Comparison of ENCODE assay signal across 8 mouse cellular contexts in the genomic region with DNA sequence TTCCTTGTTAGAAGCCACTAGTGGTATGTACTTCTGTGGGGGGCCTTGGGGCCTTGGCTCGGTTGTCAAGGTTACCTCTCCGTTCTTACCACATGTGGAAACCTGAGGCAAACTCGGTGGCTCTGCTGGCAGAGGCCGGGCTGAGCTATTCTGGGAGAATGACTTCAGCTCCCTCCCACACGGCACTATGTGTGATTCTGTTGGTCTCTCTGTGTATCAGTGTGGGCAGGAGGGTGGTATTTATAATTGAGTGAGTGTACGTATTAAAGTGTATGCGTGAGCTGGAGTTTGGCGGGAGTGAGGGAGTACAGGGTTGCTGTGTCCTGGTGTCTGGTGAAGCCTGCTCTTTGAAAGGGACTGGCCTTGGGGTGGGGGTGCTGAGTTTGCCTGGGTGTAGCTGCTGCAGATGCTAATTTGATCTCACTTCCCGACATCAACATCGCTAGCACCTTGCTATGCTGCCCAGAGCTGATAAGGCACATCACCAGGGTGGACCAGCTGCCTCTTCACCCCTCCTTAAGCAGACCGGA. TPM values are rescaled to one million over a fixed set of nuclear protein-coding genes. Genes with fewer than 3 reads are reported as not detected.
DNase-seq lines count a peak whose midpoint lies in the region; ATAC-seq lines count a peak whose summit lies in the region.

No protein-coding gene starts in this region.

- no peak overlapping the region for H3K4me2 ChIP-seq in hindbrain, embryonic 12.5 days (replicated peaks)
- H3K4me2 ChIP-seq in hindbrain, embryonic 11.5 days (replicated peaks; ENCODE audit: low read depth, low read length), result no peak overlapping the region

- no peaks in the 10 kb centered on the region; the same call in 1 of the 2 replicates for H3K27me3 ChIP-seq in hindbrain, embryonic 12.5 days
- no peaks in the 10 kb centered on the region for H3K27me3 ChIP-seq in hindbrain, embryonic 11.5 days (ENCODE audit: control insufficient read depth, insufficient read depth, low read length)
- no peaks in the 10 kb centered on the region for H3K27me3 ChIP-seq in heart, embryonic 10.5 days (ENCODE audit: insufficient read depth, poor library complexity, severe bottlenecking)

- no peak overlapping the region for H3K27ac ChIP-seq in hindbrain, embryonic 12.5 days
- no peak overlapping the region for H3K27ac ChIP-seq in hindbrain, embryonic 11.5 days (ENCODE audit: low read depth, low read length)
- peak overlapping the region; percentile 90 for H3K27ac ChIP-seq in heart, embryonic 10.5 days

- H3K36me3 ChIP-seq in hindbrain, embryonic 12.5 days, result no peaks in the 10 kb centered on the region
- no peaks in the 10 kb centered on the region for H3K36me3 ChIP-seq in hindbrain, embryonic 11.5 days (ENCODE audit: control insufficient read depth, insufficient read depth, low read length)
- H3K36me3 ChIP-seq in heart, embryonic 10.5 days, result no peaks in the 10 kb centered on the region

- peaks cover 42% of the 10 kb centered on the region for H3K4me1 ChIP-seq in hindbrain, embryonic 12.5 days
- H3K4me1 ChIP-seq in hindbrain, embryonic 11.5 days (replicated peaks; ENCODE audit: control insufficient read depth, insufficient read depth, low read length), result peaks cover 8% of the 10 kb centered on the region; the same call in 1 of the 2 replicates
- peaks cover 72% of the 10 kb centered on the region for H3K4me1 ChIP-seq in heart, embryonic 10.5 days

- no peak for DNase-seq in hindbrain, embryonic 11.5 days (ENCODE audit: low spot score)
- peak; percentile 94 for DNase-seq in brain, adult 2 months (ENCODE audit: low read depth, low spot score)
- DNase-seq in heart, embryonic 10.5 days (ENCODE audit: low spot score), result peak; percentile 91
- DNase-seq in left cerebral cortex, postnatal 14 days (ENCODE audit: low spot score in 2 of 2), result peak; percentile 82 to 95
- DNase-seq in right cerebral cortex, postnatal 36 days (ENCODE audit: low spot score in 2 of 2), result peak; percentile 83 to 89

- H3K9ac ChIP-seq in hindbrain, embryonic 12.5 days, result peak overlapping the region; percentile 5; the same call in 1 of the 2 replicates
- no peak overlapping the region for H3K9ac ChIP-seq in hindbrain, embryonic 11.5 days (ENCODE audit: low read depth, low read length)

- no peak for ATAC-seq in hindbrain, embryonic 12.5 days (ENCODE audit: low FRiP score)
- ATAC-seq in hindbrain, embryonic 11.5 days (ENCODE audit: low FRiP score), result no peak
- peak; percentile 2 for ATAC-seq in CD4-positive, CD25-positive, alpha-beta regulatory T cell, adult 4 months
- no peak for ATAC-seq in monocyte, adult 5-6 weeks (replicated peaks; ENCODE audit: insufficient number of reproducible peaks, low FRiP score, low TSS enrichment, poor library complexity, severe bottlenecking)

- no peak overlapping the region for H3K4me3 ChIP-seq in hindbrain, embryonic 12.5 days
- no peak overlapping the region for H3K4me3 ChIP-seq in hindbrain, embryonic 11.5 days (ENCODE audit: low read depth, low read length)
- peak overlapping the region; percentile 19; the same call in 1 of the 2 replicates for H3K4me3 ChIP-seq in heart, embryonic 10.5 days

- H3K9me3 ChIP-seq in hindbrain, embryonic 12.5 days (replicated peaks), result no peaks in the 10 kb centered on the region
- no peaks in the 10 kb centered on the region for H3K9me3 ChIP-seq in hindbrain, embryonic 11.5 days (ENCODE audit: control insufficient read depth, low read length)
- H3K9me3 ChIP-seq in heart, embryonic 10.5 days, result no peaks in the 10 kb centered on the region

- 54% methylated on average over 11 of the region's 11 CpGs for WGBS in hindbrain, embryonic 12.5 days
- WGBS in hindbrain, embryonic 11.5 days, result 60% methylated on average over 11 of the region's 11 CpGs
- 20% methylated on average over 11 of the region's 11 CpGs for WGBS in heart, embryonic 10.5 days

- intact Hi-C loops in left cerebral cortex, postnatal 14 days (cut with DNase I), result no loop called here

RNA-seq across cellular contexts. Expression of gene Btg2, which starts 4.1 kb away (rescaled TPM):
- 90.4 and 105 TPM in 2 replicates for polyA plus RNA-seq in hindbrain, embryonic 12.5 days (2016; fragmentation: Nextera tagmentation; extraction: Ambion mirVana)
- polyA plus RNA-seq in hindbrain, embryonic 11.5 days (2014; fragmentation: Nextera tagmentation; extraction: Ambion mirVana), result 107 and 108 TPM in 2 replicates
- 100 to 1,000 TPM; 243 to 289 TPM for polyA plus RNA-seq in CD4-positive, CD25-positive, alpha-beta regulatory T cell, adult 4 months (2017; shearing (Covaris generic))
- 26.1 and 34.2 TPM in 2 replicates for polyA plus RNA-seq in heart, embryonic 10.5 days (2016; fragmentation: Nextera tagmentation; extraction: Ambion mirVana)
- total RNA-seq in left cerebral cortex, postnatal 14 days (2021), result 10 to 100 TPM; 14.6 to 17.5 TPM
- 390 to 783 TPM (median 430 TPM) in 3 replicates for total RNA-seq in monocyte, adult 5-6 weeks (2017)

RNA-seq across cellular contexts. Expression of gene Chit1, which starts 28.0 kb away (rescaled TPM):
- 0.13 TPM in 1 of 2 replicates, not detected in the other for polyA plus RNA-seq in hindbrain, embryonic 12.5 days (2016; fragmentation: Nextera tagmentation; extraction: Ambion mirVana)
- not detected in 2 replicates for polyA plus RNA-seq in hindbrain, embryonic 11.5 days (2014; fragmentation: Nextera tagmentation; extraction: Ambion mirVana)
- polyA plus RNA-seq in CD4-positive, CD25-positive, alpha-beta regulatory T cell, adult 4 months (2017; shearing (Covaris generic)), result not detected
- 1.1 and 2.0 TPM in 2 replicates for polyA plus RNA-seq in heart, embryonic 10.5 days (2016; fragmentation: Nextera tagmentation; extraction: Ambion mirVana)
- total RNA-seq in left cerebral cortex, postnatal 14 days (2021), result under 1 TPM; 0.38 to 0.42 TPM
- total RNA-seq in monocyte, adult 5-6 weeks (2017), result 0.67 to 1.4 TPM (median 0.85 TPM) in 3 replicates

RNA-seq across cellular contexts. Expression of gene Fmod, which starts 46.0 kb away (rescaled TPM):
- 12.7 and 19.8 TPM in 2 replicates for polyA plus RNA-seq in hindbrain, embryonic 12.5 days (2016; fragmentation: Nextera tagmentation; extraction: Ambion mirVana)
- polyA plus RNA-seq in hindbrain, embryonic 11.5 days (2014; fragmentation: Nextera tagmentation; extraction: Ambion mirVana), result 7.0 and 10.1 TPM in 2 replicates
- polyA plus RNA-seq in CD4-positive, CD25-positive, alpha-beta regulatory T cell, adult 4 months (2017; shearing (Covaris generic)), result not detected
- 9.5 and 11.2 TPM in 2 replicates for polyA plus RNA-seq in heart, embryonic 10.5 days (2016; fragmentation: Nextera tagmentation; extraction: Ambion mirVana)
- total RNA-seq in left cerebral cortex, postnatal 14 days (2021), result 10 to 100 TPM; 16.8 to 21.8 TPM
- total RNA-seq in monocyte, adult 5-6 weeks (2017), result not detected in 3 replicates
